Mouse (Mus musculus) E14TG2a.4 (cell line): ENCODE data around the gene Mars.

Experiments
- H3K27me3 ChIP-seq: 2 replicates; pipeline ENCODE4 v1.6.1; 2014; ENCODE audit warnings: low read length, control low read depth; ENCODE audit not compliant: insufficient read depth
- H3K36me3 ChIP-seq: 2 replicates; pipeline ENCODE4 v1.6.1; 2014; ENCODE audit warnings: low read length, control low read depth; ENCODE audit not compliant: insufficient read depth
- H3K4me1 ChIP-seq: replicated peaks from 2 replicates; pipeline ENCODE4 v1.6.1; 2014; ENCODE audit warnings: low read depth, low read length, control low read depth
- H3K4me3 ChIP-seq: replicated peaks from 2 replicates; pipeline ENCODE4 v1.5.1; 2014; ENCODE audit warnings: mild to moderate bottlenecking, low read length
- H3K9me3 ChIP-seq: 2 replicates; pipeline ENCODE4 v1.6.1; 2014; ENCODE audit warnings: low read length, control low read depth
- CTCF ChIP-seq: conservative IDR thresholded peaks from 2 replicates; pipeline ENCODE4 v1.5.1; 2014; ENCODE audit warnings: low read length
- NANOG ChIP-seq: IDR thresholded peaks from 2 replicates; pipeline ENCODE4 v1.6.1; 2014; ENCODE audit warnings: borderline replicate concordance, low read length, mixed read lengths
- POU5F1 ChIP-seq: IDR thresholded peaks from 2 replicates; pipeline ENCODE4 v1.6.1; 2014; ENCODE audit warnings: low read length, borderline replicate concordance

The Mars gene

GRCm38 (mm10) chr10:127266112-127267091 lies 45.2 kb downstream of the Mars start, which contains the start of gene Dctn2:
Dctn2 (plus strand) TSS chr10:127266368.
- Histone ChIP-seq H3K4me3 (peak within 1 kb of the TSS; percentile 99), H3K9me3 (no peaks in the 10 kb centered on the region), H3K4me1 (peaks cover 92% of the 10 kb centered on the region), H3K36me3 (peaks cover 44% of the 10 kb centered on the region), H3K27me3 (no peaks in the 10 kb centered on the region)
- TF ChIP-seq CTCF (no peak), POU5F1 (no peak), NANOG (no peak)

DNA sequence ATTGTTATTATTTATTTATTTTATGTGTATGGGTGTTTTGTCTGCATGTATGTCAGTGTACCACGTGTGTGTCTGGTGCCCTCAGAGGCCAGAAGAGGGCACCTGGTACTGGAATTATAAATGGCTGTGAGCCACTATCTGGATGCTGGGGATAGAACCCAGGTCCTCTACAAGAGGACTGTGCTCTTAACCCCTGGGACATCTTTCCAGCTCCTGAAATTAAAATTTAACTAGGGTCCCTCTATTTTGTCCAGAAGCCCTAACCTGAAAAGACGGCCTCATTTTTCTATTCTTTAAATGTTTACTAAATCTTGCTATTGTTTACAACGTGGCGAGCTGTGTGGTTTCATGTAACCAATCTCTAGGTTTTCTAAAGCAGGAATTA lies 45.9 kb downstream of the Mars start:
- peak overlapping the region; percentile 99; the same call in 1 of the 2 replicates for H3K4me3 ChIP-seq
- TF ChIP-seq CTCF (no peak), POU5F1 (no peak), NANOG (no peak)
- no peaks in the 10 kb centered on the region for H3K9me3 ChIP-seq
- no peaks in the 10 kb centered on the region for H3K27me3 ChIP-seq
- peaks cover 44% of the 10 kb centered on the region for H3K36me3 ChIP-seq
- peaks cover 92% of the 10 kb centered on the region for H3K4me1 ChIP-seq

GRCm38 (mm10) chr10:127264971-127265370 lies 46.6 kb downstream of the Mars start:
- no peaks in the 10 kb centered on the region for H3K9me3 ChIP-seq
- no peaks in the 10 kb centered on the region for H3K27me3 ChIP-seq
- H3K4me3 ChIP-seq, result no peak overlapping the region; the same call in 1 of the 2 replicates
- peaks cover 41% of the 10 kb centered on the region for H3K36me3 ChIP-seq
- H3K4me1 ChIP-seq, result peaks cover 92% of the 10 kb centered on the region
- TF ChIP-seq NANOG (no peak), POU5F1 (peak; percentile 50; the same call in 1 of the 2 replicates), CTCF (no peak)

DNA sequence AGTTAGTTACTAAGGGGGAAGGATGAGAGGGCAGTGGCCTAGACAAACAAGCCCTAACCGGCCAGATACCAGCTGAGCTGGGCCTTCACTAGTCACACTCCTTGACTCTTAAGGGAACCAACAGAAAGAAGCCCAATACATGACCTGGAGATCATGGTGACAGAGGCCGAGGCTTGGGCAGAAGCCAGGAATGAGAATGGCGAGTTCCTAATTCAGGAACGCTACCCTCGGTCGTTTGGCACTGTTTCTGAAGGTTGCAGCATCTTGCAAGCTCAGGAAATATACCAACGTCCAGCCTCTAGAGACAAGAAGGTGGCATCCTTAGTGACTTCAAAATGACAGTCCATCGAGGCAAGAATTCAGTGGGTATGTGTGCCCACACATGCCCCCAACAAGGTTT lies 47.2 kb downstream of the Mars start:
- H3K4me1 ChIP-seq, result peaks cover 92% of the 10 kb centered on the region

DNA sequence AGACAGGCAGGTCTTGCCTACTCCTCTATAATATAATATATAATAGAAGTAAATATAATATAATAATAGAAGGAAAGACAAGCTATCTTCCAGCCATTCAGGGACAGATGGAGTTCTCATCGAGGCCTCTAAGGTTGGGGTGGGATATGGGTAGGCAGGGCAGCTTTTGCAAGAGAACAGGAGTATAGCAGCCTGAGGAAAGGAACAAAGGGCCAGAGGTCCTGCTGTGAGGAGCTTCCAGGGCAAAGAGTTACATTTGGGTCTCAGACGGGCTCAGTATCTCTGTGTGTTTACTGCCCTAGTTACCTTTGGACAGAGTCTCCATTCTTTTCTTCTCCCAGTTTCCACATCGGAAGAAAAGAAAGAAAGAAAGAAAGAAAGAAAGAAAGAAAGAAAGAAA lies 48.0 kb downstream of the Mars start:
- TF ChIP-seq POU5F1 (no peak), CTCF (no peak), NANOG (no peak)
- peaks cover 40% of the 10 kb centered on the region for H3K36me3 ChIP-seq
- H3K4me1 ChIP-seq, result peaks cover 92% of the 10 kb centered on the region
- H3K4me3 ChIP-seq, result peak overlapping the region; percentile 83
- no peaks in the 10 kb centered on the region for H3K9me3 ChIP-seq
- H3K27me3 ChIP-seq, result no peaks in the 10 kb centered on the region

More for the DNA sequence above, 47.2 kb downstream of the Mars start:
- H3K27me3 ChIP-seq, result no peaks in the 10 kb centered on the region
- peaks cover 40% of the 10 kb centered on the region for H3K36me3 ChIP-seq
- no peak for TF ChIP-seq NANOG
- TF ChIP-seq CTCF, result no peak
- no peak for TF ChIP-seq POU5F1
- H3K4me3 ChIP-seq, result peak overlapping the region; percentile 29
- H3K9me3 ChIP-seq, result no peaks in the 10 kb centered on the region

- Histone ChIP-seq H3K27me3 (no peaks in the 10 kb centered on the region), H3K4me3 (peak within 1 kb of the TSS; percentile 83), H3K4me1 (peaks cover 92% of the 10 kb centered on the region), H3K36me3 (peaks cover 40% of the 10 kb centered on the region), H3K9me3 (no peaks in the 10 kb centered on the region)
- TF ChIP-seq POU5F1 (no peak), NANOG (no peak), CTCF (no peak)
These were observed 48.8 kb downstream of the Mars start, which contains the start of gene Kif5a for GRCm38 (mm10) chr10:127262548-127263398. Kif5a (minus strand) TSS chr10:127263348.

- no peaks in the 10 kb centered on the region for H3K9me3 ChIP-seq
- H3K36me3 ChIP-seq, result peaks cover 41% of the 10 kb centered on the region
- H3K27me3 ChIP-seq, result no peaks in the 10 kb centered on the region
- peaks cover 92% of the 10 kb centered on the region for H3K4me1 ChIP-seq
- H3K4me3 ChIP-seq, result peak overlapping the region; percentile 83
- no peak for TF ChIP-seq POU5F1
- TF ChIP-seq CTCF, result no peak
- no peak for TF ChIP-seq NANOG
These were observed 49.7 kb downstream of the Mars start for GRCm38 (mm10) chr10:127261706-127262547.
